Mouse (Mus musculus) spleen, adult 2 months (tissue): Measurements from ENCODE around the gene Sp3. TPM values are rescaled to one million over a fixed set of nuclear protein-coding genes. Genes with fewer than 3 reads are reported as not detected.

ENCODE experiments used
- DNase-seq, 2 experiments: peaks; one replicate each; pipeline versions ENCODE4 v3.0.0 to v3.0.0-alpha.2; 2012 to 2021; ENCODE audit warnings: low spot score in 2 of 2, low read depth in 1 of 2
- H3K27ac ChIP-seq: fragments of 200-500 bp; 2 replicates; pipeline ENCODE4 v1.5.1; 2012; ENCODE audit warnings: low read length, inconsistent platforms; ENCODE audit not compliant: insufficient read depth
- H3K27me3 ChIP-seq: fragments of 200-500 bp; 2 replicates; pipeline ENCODE4 v1.6.1; 2012; ENCODE audit warnings: mild to moderate bottlenecking, moderate library complexity, low read length, inconsistent platforms; ENCODE audit not compliant: control insufficient read depth, insufficient read depth
- H3K36me3 ChIP-seq: fragments of 200-500 bp; 2 replicates; pipeline ENCODE4 v1.6.1; 2012; ENCODE audit warnings: mild to moderate bottlenecking, low read length, inconsistent platforms; ENCODE audit not compliant: control insufficient read depth, insufficient read depth
- H3K4me1 ChIP-seq: fragments of 200-500 bp; 2 replicates; pipeline ENCODE4 v1.6.1; 2011; ENCODE audit warnings: inconsistent platforms; ENCODE audit not compliant: control insufficient read depth, insufficient read depth, insufficient read length
- H3K4me3 ChIP-seq: fragments of 200-500 bp; 2 replicates; pipeline ENCODE4 v1.5.1; 2011; ENCODE audit warnings: mild to moderate bottlenecking, inconsistent platforms; ENCODE audit not compliant: insufficient read depth, insufficient read length; ENCODE audit errors: extremely low read depth
- CTCF ChIP-seq: fragments of 200-500 bp; IDR thresholded peaks from 2 replicates; pipeline ENCODE4 v1.5.1; 2011; ENCODE audit warnings: mild to moderate bottlenecking, inconsistent platforms; ENCODE audit not compliant: insufficient read depth, insufficient read length, insufficient replicate concordance; ENCODE audit errors: extremely low read depth
- POLR2A ChIP-seq: fragments of 200-500 bp; IDR thresholded peaks from 2 replicates; pipeline ENCODE4 v1.6.1; 2011; ENCODE audit warnings: low read depth, low read length, inconsistent platforms
- WGBS: fragments of 180-500 bp; shearing (Covaris S2); methylation state at CpG from one replicate; pipeline ENCODE4 v1.1.7; 2018; 5-methylcytosine and 5-hydroxymethylcytosine counted together
- polyA plus RNA-seq: library from polyadenylated mRNA; depleted of rRNA; stranded (reverse); fragments of >200 nt; gene quantifications from 2 replicates; pipeline ENCODE4 v1.2.3, GENCODE M21; 2012; rRNA removed

Sp3 gene
- polyA plus RNA-seq, 1 experiment: 9.4 TPM

- TF ChIP-seq POLR2A: no peak
- TF ChIP-seq CTCF: no peak
- WGBS: 97% methylated on average over 2 of the region's 2 CpGs
These were observed 81.4 kb downstream of the Sp3 start for GRCm38 (mm10) chr2:72898782-72899305.

GRCm38 (mm10) chr2:72898094-72898781, 82.0 kb downstream of the Sp3 start:
- H3K4me3 ChIP-seq: no peak overlapping the region
- DNase-seq: no peak
- 84% methylated on average over 3 of the region's 3 CpGs for WGBS
- no peaks in the 10 kb centered on the region for H3K4me1 ChIP-seq
- no peaks in the 10 kb centered on the region for H3K27me3 ChIP-seq
- TF ChIP-seq CTCF (no peak), POLR2A (no peak)
- no peaks in the 10 kb centered on the region for H3K36me3 ChIP-seq
- no peak overlapping the region for H3K27ac ChIP-seq

More at GRCm38 (mm10) chr2:72898782-72899305, 81.4 kb downstream of the Sp3 start:
- Histone ChIP-seq H3K27ac (no peak overlapping the region), H3K4me3 (no peak overlapping the region), H3K27me3 (no peaks in the 10 kb centered on the region), H3K36me3 (no peaks in the 10 kb centered on the region), H3K4me1 (no peaks in the 10 kb centered on the region)
- no peak for DNase-seq

- no peak overlapping the region for H3K4me3 ChIP-seq
- no peaks in the 10 kb centered on the region for H3K36me3 ChIP-seq
- no peak overlapping the region for H3K27ac ChIP-seq
- no peaks in the 10 kb centered on the region for H3K27me3 ChIP-seq
- no peaks in the 10 kb centered on the region for H3K4me1 ChIP-seq
- TF ChIP-seq CTCF: no peak
- no peak for TF ChIP-seq POLR2A
- no peak for DNase-seq
These were observed 90.4 kb downstream of the Sp3 start for GRCm38 (mm10) chr2:72889806-72890205.

Other genes with a start within 250 kb of the Sp3 start
- gene Gm11084, start 6.3 kb upstream of the Sp3 start, polyA plus RNA-seq: not detected in 2 replicates
- gene Ola1, start 238.5 kb upstream of the Sp3 start, polyA plus RNA-seq: 2.2 and 2.9 TPM in 2 replicates